8 mouse cellular contexts compared by ENCODE assay signal in the genomic region with DNA sequence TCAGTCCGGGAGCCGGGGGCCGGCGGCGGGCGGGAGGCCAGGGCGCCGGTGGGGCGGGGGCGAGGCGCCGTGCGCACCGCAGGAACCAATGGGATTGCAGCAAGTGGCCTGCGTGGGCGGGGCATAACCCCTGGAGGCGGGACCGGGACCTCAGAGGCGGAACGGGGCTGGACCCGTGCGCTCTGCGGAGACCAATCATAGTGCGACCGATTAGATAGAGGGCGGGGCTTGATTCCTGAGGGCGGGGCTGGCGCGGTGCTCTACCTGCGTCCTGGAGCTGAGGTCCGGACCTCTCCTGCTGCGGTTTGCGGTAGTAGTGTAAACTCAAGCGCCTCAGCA. TPM values are rescaled to one million over a fixed set of nuclear protein-coding genes. Genes with fewer than 3 reads are reported as not detected.
DNase-seq lines count a peak whose midpoint lies in the region; ATAC-seq and TF ChIP-seq lines count a peak whose summit lies in the region.

A gene (minus strand): TSS at position 129 of the 339 bp plus-strand sequence.

- H3K4me1 ChIP-seq in hindbrain, postnatal 0 days (ENCODE audit: insufficient read depth, low read length), result peaks cover 6% of the 10 kb centered on the region; the same call in 1 of the 2 replicates

- no peak for TF ChIP-seq CTCF in gastrocnemius, adult 2 months (IDR thresholded peaks at IDR 0.05)
- TF ChIP-seq CTCF in hindbrain, postnatal 0 days (IDR thresholded peaks at IDR 0.05; ENCODE audit: low read depth), result no peak
- TF ChIP-seq CTCF in left cerebral cortex, adult 2 months (IDR thresholded peaks at IDR 0.05), result no peak

- intact Hi-C loops in gastrocnemius, adult 2 months (cut with DNase I), result no loop called here
- intact Hi-C loops in left cerebral cortex, adult 2 months (cut with DNase I), result loop anchor here (2.0 kb wide), 2 partner anchors 21 to 49 kb away; a partner anchor contains a TSS

- peak within 1 kb of the TSS; percentile 73 for H3K4me2 ChIP-seq in hindbrain, postnatal 0 days (ENCODE audit: low read depth, low read length)

- peak; percentile 98 for DNase-seq in ZHBTc4 (ENCODE audit: low read depth, low spot score)
- peak; percentile 100 for DNase-seq in gastrocnemius, adult 2 months
- peak; percentile 98 for DNase-seq in hindbrain, postnatal 0 days (ENCODE audit: low spot score)
- DNase-seq in left cerebral cortex, adult 2 months (ENCODE audit: extremely low spot score in 1 of 2, low spot score in 2 of 2), result peak; percentile 99
- peak; percentile 99 for DNase-seq in right cerebral cortex, adult 2 months (ENCODE audit: low spot score in 2 of 2)
- peak; percentile 99 for DNase-seq in urinary bladder, postnatal 14 days (ENCODE audit: low spot score)

- under 1% methylated on average over 31 of the region's 34 CpGs for WGBS in hindbrain, postnatal 0 days

- ATAC-seq in common myeloid progenitor, adult 5-6 weeks (replicated peaks; ENCODE audit: low read depth, poor library complexity, severe bottlenecking), result peak; percentile 91
- ATAC-seq in hindbrain, postnatal 0 days, result peak; percentile 99
- ATAC-seq in megakaryocyte, adult 5-6 weeks (ENCODE audit: poor library complexity, severe bottlenecking), result peak; percentile 92

- peak within 1 kb of the TSS; percentile 92 for H3K4me3 ChIP-seq in gastrocnemius, adult 2 months
- peak within 1 kb of the TSS; percentile 90 for H3K4me3 ChIP-seq in hindbrain, postnatal 0 days (ENCODE audit: low read length)
- peak within 1 kb of the TSS; percentile 83 for H3K4me3 ChIP-seq in left cerebral cortex, adult 2 months

- peak within 1 kb of the TSS; percentile 94 for H3K27ac ChIP-seq in gastrocnemius, adult 2 months
- H3K27ac ChIP-seq in hindbrain, postnatal 0 days, result peak within 1 kb of the TSS; percentile 80
- H3K27ac ChIP-seq in left cerebral cortex, adult 2 months, result peak within 1 kb of the TSS; percentile 80

- no peaks in the 10 kb centered on the region for H3K36me3 ChIP-seq in hindbrain, postnatal 0 days (ENCODE audit: insufficient read depth, low read length)

- no peaks in the 10 kb centered on the region for H3K27me3 ChIP-seq in hindbrain, postnatal 0 days (ENCODE audit: insufficient read depth, low read length)

- H3K9ac ChIP-seq in hindbrain, postnatal 0 days (replicated peaks; ENCODE audit: low read length), result peak within 1 kb of the TSS; percentile 84

- no peaks in the 10 kb centered on the region for H3K9me3 ChIP-seq in hindbrain, postnatal 0 days (ENCODE audit: low read length)

RNA-seq across cellular contexts. Expression of the gene that starts here (rescaled TPM):
- total RNA-seq in common myeloid progenitor, adult 5-6 weeks (2017), result 8.6 and 12.7 TPM in 2 replicates
- total RNA-seq in gastrocnemius, adult 2 months (2021), result 10 to 100 TPM; 16.0 to 17.7 TPM
- total RNA-seq in hindbrain, postnatal 0 days (2014; rRNA removed), result 79.6 and 93.3 TPM in 2 replicates
- polyA plus RNA-seq in hindbrain, postnatal 0 days (2015; fragmentation: Nextera tagmentation; extraction: Ambion mirVana), result 107 and 114 TPM in 2 replicates
- 10 to 100 TPM; 84.1 to 88.0 TPM for total RNA-seq in left cerebral cortex, adult 2 months (2021)
- total RNA-seq in megakaryocyte, adult 5-6 weeks (2015), result 102 and 112 TPM in 2 replicates
- total RNA-seq in megakaryocyte, adult 5-6 weeks (2017), result 83.4 and 89.7 TPM in 2 replicates

Comparison
In these comparisons a context has a peak if more than half of its experiments do, and no peak if none do; other contexts are left out.
1. Peak in every context shown above with its lines: DNase-seq, ATAC-seq, H3K4me3 ChIP-seq and H3K27ac ChIP-seq.